Mouse (Mus musculus): ENCODE measurements at regions not wholly inside any gene's neighbourhood (a gene's known extent, or its start where the extent isn't known, plus 50 kb on each side); places are given as distances from the start of the nearest gene placed in this dataset.
"Not testable (repeated sequence)": the region's sequence is repeated elsewhere in the genome, so short reads cannot be mapped to it uniquely, and the experiment has no call there.

GRCm38 (mm10) chr6:47745856-47746255, 67.4 kb downstream of the Pdia4 start:
- not testable (repeated sequence) for DNase-seq (ENCODE audit: low read depth)

GRCm38 (mm10) chr6:47743856-47744255, 69.4 kb downstream of the Pdia4 start:
- DNase-seq (ENCODE audit: low read depth), result not testable (repeated sequence)

GRCm38 (mm10) chr6:47740216-47740615, 73.0 kb downstream of the Pdia4 start:
- peak; percentile 50 for DNase-seq (ENCODE audit: low read depth)

GRCm38 (mm10) chr6:47739696-47740095, 73.5 kb downstream of the Pdia4 start:
- not testable (repeated sequence) for DNase-seq (ENCODE audit: low read depth)

GRCm38 (mm10) chr6:47737972-47738371, 75.3 kb downstream of the Pdia4 start:
- not testable (repeated sequence) for DNase-seq (ENCODE audit: low read depth)
